Mouse (Mus musculus): ENCODE measurements around the gene Tcap.

DNA sequence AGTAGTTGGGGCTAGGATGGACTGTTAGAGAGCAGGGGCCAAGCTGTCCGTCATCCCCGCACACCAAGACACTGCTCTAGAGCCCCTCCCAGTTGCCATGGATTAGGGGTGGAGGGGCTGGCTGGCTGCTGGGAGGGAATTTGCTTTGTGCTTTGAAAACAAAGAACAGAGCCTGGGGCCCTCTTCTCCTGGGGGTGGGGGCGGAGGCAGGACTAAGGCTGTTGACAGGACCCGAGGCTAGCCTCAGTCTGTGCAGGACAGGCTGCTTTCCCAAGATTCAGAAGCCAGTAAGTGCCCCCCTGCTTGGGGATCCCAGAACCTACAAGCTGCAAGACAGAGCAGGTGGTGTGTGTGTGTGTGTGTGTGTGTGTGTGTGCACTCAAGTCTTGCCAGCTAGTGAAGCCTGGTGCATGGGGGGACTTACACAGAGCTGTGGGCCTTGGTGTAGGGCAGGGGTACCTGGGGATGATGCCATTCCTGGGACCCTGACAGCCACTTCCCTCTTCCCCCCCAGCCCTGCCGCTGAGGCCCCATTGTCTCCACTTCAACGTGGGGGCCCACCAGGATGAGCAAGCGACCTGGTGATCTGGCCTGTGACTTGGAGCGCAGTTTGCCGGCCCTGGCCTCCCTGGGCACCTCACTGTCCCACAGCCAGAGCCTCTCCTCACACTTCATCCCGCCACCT, 11.9 kb upstream of the Tcap start:
- TF ChIP-seq CTCF (IDR thresholded peaks at IDR 0.05; ENCODE audit: low read depth, low read length) (no peak), EP300 (IDR thresholded peaks at IDR 0.05; ENCODE audit: insufficient read depth, low read depth, low read length) (no peak), POLR2A (IDR thresholded peaks at IDR 0.05; ENCODE audit: insufficient read depth, low read length) (no peak)

Measured in ES-Bruce4 (cell line).